Mouse (Mus musculus) layer of hippocampus, adult 9-11 months (tissue): Measurements from ENCODE around the gene Frmd7.
A peak's percentile ranks its signal among the peaks of the same experiment; 100 is the strongest.

Experiments
- DNase-seq: peaks from one replicate; pipeline ENCODE4 v3.0.0; 2022

Frmd7 gene

DNA sequence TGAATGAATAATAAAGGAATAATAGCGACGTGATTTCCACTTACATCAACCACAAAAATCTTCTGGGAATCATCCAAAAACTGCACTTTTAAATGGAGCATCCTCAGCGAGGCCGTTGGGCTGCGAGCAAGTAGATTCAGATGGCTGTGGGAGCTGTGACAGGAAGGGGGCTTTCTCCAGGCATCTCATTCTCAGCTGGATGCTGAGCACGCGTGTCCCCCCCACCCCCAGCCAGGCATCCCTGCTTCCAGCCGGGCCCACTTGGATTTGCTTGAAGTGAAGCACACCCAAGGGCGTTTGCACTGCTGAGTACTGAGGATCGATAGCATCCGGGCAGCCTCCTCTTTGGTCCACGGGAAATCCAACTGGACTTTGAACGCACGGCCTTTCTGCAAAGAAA, at the start of gene Frmd7:
Gene Frmd7, minus strand, starts transcription at position 101 of the 400 bp plus-strand sequence.
- no peak for DNase-seq

GRCm38 (mm10) chrX:50991324-50991723, 48.8 kb upstream of the Frmd7 start:
- no peak for DNase-seq

- no peak for DNase-seq
These were observed 47.4 kb upstream of the Frmd7 start for GRCm38 (mm10) chrX:50989940-50990339.

- no peak for DNase-seq
These were observed 46.1 kb upstream of the Frmd7 start for GRCm38 (mm10) chrX:50988581-50988980.

DNA sequence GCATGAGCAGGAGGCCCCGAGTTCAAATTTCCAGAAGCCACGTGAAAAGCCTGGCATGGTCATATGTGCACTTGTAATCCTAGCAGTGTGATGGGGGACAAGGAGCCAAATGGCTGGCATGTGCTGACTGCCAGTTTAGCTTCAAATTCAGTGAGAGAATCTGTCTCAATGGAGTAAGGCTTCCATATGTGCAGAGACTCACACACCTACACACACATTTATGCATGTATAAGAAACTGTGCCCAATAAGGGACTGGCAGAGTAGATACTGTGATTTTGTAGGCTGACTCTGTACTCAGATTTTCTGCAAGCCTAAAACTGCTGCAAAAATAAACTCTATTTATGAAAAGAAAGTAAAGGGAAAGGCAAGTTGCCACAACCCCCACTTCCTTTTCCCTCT, 35.9 kb upstream of the Frmd7 start:
- peak; percentile 28 for DNase-seq

DNA sequence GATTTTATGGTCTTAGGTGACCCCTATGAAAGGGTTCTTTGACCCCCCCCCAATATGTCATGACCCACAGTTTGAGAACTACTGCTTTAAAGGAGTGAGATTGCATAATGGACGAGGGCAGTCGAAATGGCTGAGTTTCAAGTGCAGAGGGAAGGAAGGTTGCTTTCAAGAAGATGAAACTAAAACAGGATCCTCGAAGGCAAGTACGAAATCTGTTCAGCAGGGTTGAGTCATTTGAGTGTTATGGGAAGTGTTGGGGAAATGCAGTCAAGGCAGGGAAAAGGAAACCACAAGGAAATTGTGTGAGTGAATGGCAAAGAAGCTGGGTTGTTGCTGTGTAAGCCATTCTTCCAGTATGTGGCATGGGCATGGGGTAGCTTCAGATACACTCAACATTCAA, 29.6 kb upstream of the Frmd7 start:
- no peak for DNase-seq

- DNase-seq: no peak
These were observed 27.4 kb upstream of the Frmd7 start for GRCm38 (mm10) chrX:50969907-50970306.

DNA sequence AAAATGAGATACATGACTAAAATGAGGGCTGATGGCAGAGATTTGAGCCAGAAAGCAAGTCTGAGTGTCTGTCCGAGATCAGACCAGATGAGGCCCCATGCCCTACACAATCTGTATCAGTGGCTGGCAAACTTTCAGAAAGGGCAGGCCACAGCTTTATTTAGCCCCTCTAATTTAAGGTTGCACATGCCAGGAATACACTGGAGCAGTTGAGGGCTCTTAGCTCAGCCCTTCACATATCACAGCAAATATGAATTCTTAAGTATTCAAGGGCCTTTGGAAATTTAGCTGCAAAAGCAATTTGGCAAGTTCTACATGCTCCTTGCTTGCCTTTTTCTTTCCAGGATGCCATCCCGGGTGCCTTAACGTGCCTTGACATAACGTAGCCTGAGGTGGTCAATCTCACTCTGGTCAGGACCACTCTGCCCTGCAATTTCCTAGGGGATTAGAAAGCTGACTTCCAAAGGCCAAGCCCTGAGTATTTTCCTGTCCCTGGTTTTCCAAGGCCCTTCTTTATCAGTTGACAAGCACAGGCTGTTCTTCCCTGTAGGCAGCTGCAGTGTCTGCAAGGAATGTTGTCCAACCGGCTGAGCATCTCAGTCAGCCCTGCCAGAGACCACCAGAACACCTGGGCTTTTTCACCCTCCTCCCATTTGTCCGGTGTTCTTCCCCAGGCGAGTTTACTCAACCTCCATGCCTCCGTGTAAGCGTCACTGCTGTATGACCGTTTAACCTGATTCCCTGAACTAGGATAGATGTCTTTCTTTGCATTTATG, 25.8 kb upstream of the Frmd7 start:
- DNase-seq: no peak

- no peak for DNase-seq
These were observed 22.6 kb upstream of the Frmd7 start for GRCm38 (mm10) chrX:50965157-50965556.

GRCm38 (mm10) chrX:50962955-50963354, 20.4 kb upstream of the Frmd7 start:
- no peak for DNase-seq

DNA sequence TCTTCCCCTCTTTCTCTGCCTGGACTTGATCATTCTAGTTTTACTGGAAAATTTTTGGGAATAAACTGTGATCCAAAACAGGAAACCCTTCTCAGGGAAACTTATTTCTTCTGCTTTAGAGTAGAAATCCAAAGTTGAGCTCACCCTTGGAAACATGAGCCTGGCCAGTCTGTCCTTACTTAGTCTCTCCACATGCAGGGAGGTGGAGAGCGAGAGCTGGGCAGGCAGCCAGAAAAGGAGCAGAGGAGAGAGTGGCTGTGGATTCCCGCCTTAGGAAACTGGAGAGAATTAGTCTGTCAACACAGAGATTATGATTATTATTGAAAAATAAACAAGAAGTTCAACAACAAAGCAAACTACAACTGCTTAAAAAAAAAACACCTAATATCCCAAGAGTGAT, 6.1 kb upstream of the Frmd7 start:
- no peak for DNase-seq

DNA sequence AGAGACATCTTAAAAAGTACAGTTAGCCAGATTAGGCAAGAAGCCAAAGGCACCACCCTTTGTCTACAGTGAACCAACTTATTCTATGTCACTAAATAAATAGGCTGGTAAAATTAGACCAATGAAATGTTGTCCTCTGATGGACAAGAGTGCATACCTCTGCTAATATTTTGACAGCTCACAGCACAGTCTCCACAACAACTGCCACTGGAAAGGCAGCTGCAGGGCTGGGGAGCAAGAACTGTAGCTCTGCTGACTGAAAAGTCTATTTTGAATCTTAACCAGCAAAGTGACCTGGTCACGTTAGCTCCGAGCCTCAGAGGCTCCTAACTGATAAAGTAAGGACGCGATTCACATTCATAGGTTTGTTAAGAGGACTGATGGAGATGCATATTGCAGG, 5.6 kb upstream of the Frmd7 start:
- no peak for DNase-seq

GRCm38 (mm10) chrX:50937117-50937516, 5.4 kb downstream of the Frmd7 start:
- DNase-seq: no peak

DNA sequence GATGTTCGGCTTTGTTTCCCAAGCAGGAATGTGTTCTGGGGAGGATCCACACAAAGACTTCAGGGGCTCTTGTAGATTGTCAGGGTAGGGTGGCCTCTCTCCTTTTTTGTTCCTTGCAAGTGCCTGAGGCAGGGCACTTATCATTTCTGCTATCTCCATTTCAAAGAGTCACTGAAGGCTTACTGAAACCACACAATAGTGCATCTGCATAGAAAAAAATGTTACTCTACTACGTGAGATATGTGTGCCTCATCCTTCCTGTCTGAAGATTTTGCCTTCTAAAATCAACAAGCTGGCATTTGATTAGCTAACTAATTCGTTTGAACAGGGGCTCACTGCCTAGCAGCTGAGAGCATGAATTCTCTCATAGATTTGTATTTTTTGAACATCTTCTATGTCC, 12.2 kb downstream of the Frmd7 start:
- no peak for DNase-seq

- no peak for DNase-seq
These were observed 15.5 kb downstream of the Frmd7 start for GRCm38 (mm10) chrX:50926893-50927545.

- no peak for DNase-seq
These were observed 17.7 kb downstream of the Frmd7 start for GRCm38 (mm10) chrX:50924629-50925364.

DNA sequence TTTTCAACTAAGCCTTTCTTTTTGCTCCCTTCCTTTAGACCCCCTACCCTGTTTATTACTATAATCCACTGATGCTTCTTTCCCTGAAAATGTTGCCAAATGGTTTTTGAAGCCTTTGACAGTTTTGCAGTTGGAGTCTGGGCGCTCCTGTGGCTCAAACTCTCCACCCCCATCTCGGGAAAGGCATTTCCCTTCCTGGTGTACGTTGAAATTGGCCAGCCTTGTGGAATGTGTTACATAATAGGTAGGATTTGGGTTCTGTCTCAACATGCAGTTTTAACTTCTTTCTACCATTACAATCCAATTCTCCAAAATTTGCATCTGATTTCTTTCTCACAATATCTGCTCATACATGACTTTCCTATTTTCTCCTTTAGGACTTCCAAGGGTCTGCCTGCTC, 23.8 kb downstream of the Frmd7 start:
- DNase-seq: no peak

GRCm38 (mm10) chrX:50917389-50917788, 25.1 kb downstream of the Frmd7 start:
- DNase-seq: no peak

- DNase-seq: no peak
These were observed 32.6 kb downstream of the Frmd7 start for GRCm38 (mm10) chrX:50909915-50910314.

- DNase-seq: no peak
These were observed 39.0 kb downstream of the Frmd7 start for GRCm38 (mm10) chrX:50903497-50903896.

- no peak for DNase-seq
These were observed 54.5 kb downstream of the Frmd7 start for GRCm38 (mm10) chrX:50887999-50888398.

DNA sequence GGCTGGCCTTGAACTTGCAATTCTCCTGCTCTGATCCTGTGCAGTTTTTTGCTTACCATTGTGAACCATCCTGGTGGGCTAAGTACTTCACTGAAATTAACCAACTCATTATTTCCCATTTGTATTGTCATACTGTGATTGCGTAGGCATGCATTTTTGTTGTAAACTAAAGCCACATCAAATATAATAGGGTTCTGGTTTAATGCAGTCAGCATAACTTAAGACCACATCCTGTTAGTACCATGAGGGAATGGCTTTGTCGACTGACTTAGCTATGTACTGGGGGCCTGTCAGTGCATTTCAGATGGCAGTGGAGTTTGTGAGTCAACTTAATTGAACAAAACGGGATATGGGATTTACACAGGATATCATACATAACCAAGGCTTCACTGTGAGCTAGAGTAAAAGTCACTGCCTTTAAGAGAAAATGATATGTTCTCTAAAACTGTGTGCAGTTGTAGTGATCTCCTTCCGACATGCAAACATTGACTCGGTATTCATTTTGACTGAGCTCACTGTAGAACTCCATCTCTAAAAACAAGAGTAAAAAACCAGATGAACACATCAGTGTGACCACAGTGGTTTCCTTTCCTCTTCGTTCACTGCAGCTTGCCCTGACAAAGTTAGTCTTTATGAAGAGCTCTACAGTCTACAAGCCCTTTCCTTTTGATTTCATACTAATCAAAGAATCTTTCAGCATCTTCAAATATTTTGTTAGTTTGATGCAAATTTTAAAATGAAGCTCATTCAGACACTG, 68.1 kb downstream of the Frmd7 start:
- DNase-seq: no peak

- DNase-seq: no peak
These were observed 77.8 kb downstream of the Frmd7 start for GRCm38 (mm10) chrX:50864734-50865133.
